8 mouse cellular contexts compared by ENCODE assay signal in genomic region chr11:85841980-85842379, GRCm38 (mm10). TPM values are rescaled to one million over a fixed set of nuclear protein-coding genes. Genes with fewer than 3 reads are reported as not detected.
A peak's percentile ranks its signal among the peaks of the same experiment; 100 is the strongest.
DNase-seq lines count a peak whose midpoint lies in the region; ATAC-seq and TF ChIP-seq lines count a peak whose summit lies in the region.

No protein-coding gene starts in this region.

- peak; percentile 54 for ATAC-seq in inflammation-experienced regulatory T-cells, adult 6 months
- no peak for ATAC-seq in liver, postnatal 0 days
- ATAC-seq in neutrophil, adult 5-6 weeks (ENCODE audit: extremely low read depth, insufficient number of reproducible peaks, low FRiP score, poor library complexity, severe bottlenecking): peak; percentile 40; the same call in 1 of the 2 replicates

- H3K9ac ChIP-seq in liver, postnatal 0 days (replicated peaks): no peak overlapping the region

- no peaks in the 10 kb centered on the region; the same call in 1 of the 2 replicates for H3K4me1 ChIP-seq in bone marrow, adult 2 months (ENCODE audit: control insufficient read depth, insufficient read depth, low read length)
- H3K4me1 ChIP-seq in liver, postnatal 0 days (ENCODE audit: insufficient read depth): peaks cover 21% of the 10 kb centered on the region

- intact Hi-C loops in gastrocnemius, postnatal 14 days (cut with DNase I; ENCODE audit: low total_unique reads): no loop called here

- 0% methylated on average over 32 of the region's 32 CpGs for WGBS in bone marrow, adult 2 months
- under 1% methylated on average over 32 of the region's 32 CpGs for WGBS in liver, postnatal 0 days (ENCODE audit: insufficient replicate concordance)

- no peaks in the 10 kb centered on the region for H3K9me3 ChIP-seq in liver, postnatal 0 days (ENCODE audit: low read length)

- TF ChIP-seq POLR2A in bone marrow, adult 2 months (IDR thresholded peaks at IDR 0.05; ENCODE audit: borderline replicate concordance, control insufficient read depth, low read depth, low read length): no peak

- peak; percentile 64 to 78 for DNase-seq in cerebellum, postnatal 25 days
- DNase-seq in cerebellum, adult 9-10 months: no peak
- peak; percentile 77 for DNase-seq in gastrocnemius, postnatal 14 days
- DNase-seq in liver, postnatal 0 days: peak; percentile 69
- DNase-seq in urinary bladder, postnatal 25 days (ENCODE audit: low spot score): peak; percentile 71

- peak overlapping the region; percentile 59 for H3K4me2 ChIP-seq in liver, postnatal 0 days (ENCODE audit: low read depth, low read length)

- H3K27me3 ChIP-seq in liver, postnatal 0 days (ENCODE audit: insufficient read depth, low read length): peaks cover 98% of the 10 kb centered on the region

- H3K4me3 ChIP-seq in bone marrow, adult 2 months (replicated peaks; ENCODE audit: control insufficient read depth, low read depth, low read length): no peak overlapping the region
- peak overlapping the region; percentile 33 for H3K4me3 ChIP-seq in liver, postnatal 0 days (ENCODE audit: low read depth, low read length)

- no peak for TF ChIP-seq EP300 in liver, postnatal 0 days (IDR thresholded peaks at IDR 0.05; ENCODE audit: low read depth)

- TF ChIP-seq CTCF in bone marrow, adult 2 months (IDR thresholded peaks at IDR 0.05; ENCODE audit: control insufficient read depth, insufficient read depth, low read length): peak; percentile 56
- peak; percentile 77 for TF ChIP-seq CTCF in liver, postnatal 0 days (IDR thresholded peaks at IDR 0.05; ENCODE audit: low read depth)

- H3K27ac ChIP-seq in bone marrow, adult 2 months (ENCODE audit: control insufficient read depth, insufficient read depth, low read depth, low read length, poor library complexity): no peak overlapping the region
- H3K27ac ChIP-seq in liver, postnatal 0 days (ENCODE audit: low read depth): no peak overlapping the region

- no peaks in the 10 kb centered on the region for H3K36me3 ChIP-seq in liver, postnatal 0 days (replicated peaks; ENCODE audit: insufficient read depth, low read length)

RNA-seq across cellular contexts. Expression of gene Gm11444, which starts 8.2 kb away (rescaled TPM):
- not detected in 2 replicates for polyA plus RNA-seq in bone marrow, adult 2 months (2011; ENCODE audit: insufficient read depth, insufficient read length, low replicate concordance, missing spikeins)
- total RNA-seq in gastrocnemius, postnatal 14 days (2021): not detected
- polyA plus RNA-seq in inflammation-experienced regulatory T-cells, adult 6 months (2017; shearing (Covaris generic)): not detected
- not detected in 2 replicates for polyA plus RNA-seq in liver, postnatal 0 days (2015; fragmentation: Nextera tagmentation; extraction: Ambion mirVana)
- not detected in 2 replicates for total RNA-seq in neutrophil, adult 5-6 weeks (2017)

RNA-seq across cellular contexts. Expression of gene Tbx2, which starts 9.6 kb away (rescaled TPM):
- 1.6 and 2.6 TPM in 2 replicates for polyA plus RNA-seq in bone marrow, adult 2 months (2011; ENCODE audit: insufficient read depth, insufficient read length, low replicate concordance, missing spikeins)
- 10 to 100 TPM in 1 of 2 experiments, 1 to 10 TPM in 1; 9.7 to 10.1 TPM for total RNA-seq in gastrocnemius, postnatal 14 days (2021)
- polyA plus RNA-seq in inflammation-experienced regulatory T-cells, adult 6 months (2017; shearing (Covaris generic)): not detected
- polyA plus RNA-seq in liver, postnatal 0 days (2015; fragmentation: Nextera tagmentation; extraction: Ambion mirVana): 0.66 and 0.75 TPM in 2 replicates
- 0.12 and 0.25 TPM in 2 replicates for total RNA-seq in neutrophil, adult 5-6 weeks (2017)

RNA-seq across cellular contexts. Expression of gene Tbx4, which starts 44.2 kb away (rescaled TPM):
- polyA plus RNA-seq in bone marrow, adult 2 months (2011; ENCODE audit: insufficient read depth, insufficient read length, low replicate concordance, missing spikeins): not detected in 2 replicates
- 1 to 10 TPM; 1.7 to 2.6 TPM for total RNA-seq in gastrocnemius, postnatal 14 days (2021)
- polyA plus RNA-seq in inflammation-experienced regulatory T-cells, adult 6 months (2017; shearing (Covaris generic)): not detected
- not detected in 2 replicates for polyA plus RNA-seq in liver, postnatal 0 days (2015; fragmentation: Nextera tagmentation; extraction: Ambion mirVana)
- total RNA-seq in neutrophil, adult 5-6 weeks (2017): not detected in 2 replicates
